Mouse (Mus musculus) liver, adult 2 months (tissue): Measurements from ENCODE around the gene Igfbp6. TPM values are rescaled to one million over a fixed set of nuclear protein-coding genes. Genes with fewer than 3 reads are reported as not detected.

Source experiments
- DNase-seq: peaks from one replicate; pipeline ENCODE4 v3.0.0-alpha.2; 2011; ENCODE audit warnings: low read depth, low spot score; ENCODE audit errors: extremely low read depth
- H3K27ac ChIP-seq: fragments of 200-500 bp; replicated peaks from 2 replicates; pipeline ENCODE4 v1.5.1; 2012; ENCODE audit warnings: low read depth, mild to moderate bottlenecking, control low read depth, inconsistent platforms, low read length; ENCODE audit not compliant: insufficient read depth
- H3K27me3 ChIP-seq: fragments of 200-500 bp; 2 replicates; pipeline ENCODE4 v1.6.1; 2012; ENCODE audit warnings: mild to moderate bottlenecking, moderate library complexity, low read length, inconsistent platforms; ENCODE audit not compliant: control insufficient read depth, insufficient read depth
- H3K36me3 ChIP-seq: fragments of 200-500 bp; 2 replicates; pipeline ENCODE4 v1.6.1; 2012; ENCODE audit warnings: low read length, inconsistent platforms; ENCODE audit not compliant: control insufficient read depth, insufficient read depth
- H3K4me1 ChIP-seq: fragments of 200-500 bp; 2 replicates; pipeline ENCODE4 v1.6.1; 2011; ENCODE audit warnings: low read length; ENCODE audit not compliant: control insufficient read depth, insufficient read depth
- H3K4me3 ChIP-seq: fragments of 200-500 bp; 2 replicates; pipeline ENCODE4 v1.5.1; 2011; ENCODE audit warnings: low read depth, mild to moderate bottlenecking, control low read depth, low read length, moderate library complexity; ENCODE audit not compliant: insufficient read depth
- H3K79me2 ChIP-seq: fragments of 200-500 bp; 2 replicates; pipeline ENCODE4 v1.6.1; 2012; ENCODE audit warnings: inconsistent platforms, mild to moderate bottlenecking, low read length, moderate library complexity; ENCODE audit not compliant: control insufficient read depth, insufficient read depth
- H3K9ac ChIP-seq: fragments of 200-500 bp; 2 replicates; pipeline ENCODE4 v1.6.1; 2012; ENCODE audit warnings: low read depth, mild to moderate bottlenecking, control low read depth, inconsistent platforms, low read length
- CTCF ChIP-seq: fragments of 200-500 bp; IDR thresholded peaks from 2 replicates; pipeline ENCODE4 v1.5.1; 2011; ENCODE audit warnings: low read depth, low read length, control low read depth
- POLR2A ChIP-seq: fragments of 200-500 bp; IDR thresholded peaks from 2 replicates; pipeline ENCODE4 v1.6.1; 2011; ENCODE audit warnings: low read length, control low read depth; ENCODE audit not compliant: insufficient read depth; ENCODE audit errors: extremely low read depth
- whole genome bisulfite sequencing: fragments of 180-500 bp; shearing (Covaris S2); methylation state at CpG from one replicate; pipeline ENCODE4 v1.1.7; 2018; 5-methylcytosine and 5-hydroxymethylcytosine counted together
- polyA plus RNA-seq: library from polyadenylated mRNA; depleted of rRNA; stranded (reverse); fragments of >200 nt; gene quantifications from 2 replicates; pipeline ENCODE4 v1.2.3, GENCODE M21; 2012
- total RNA-seq: library from RNA; depleted of rRNA; stranded (reverse); fragments of >200 nt; gene quantifications from 2 replicates; pipeline ENCODE4 v1.2.3, GENCODE M21; 2014

Gene Igfbp6
- total and polyA plus RNA-seq, 2 experiments, result 1.8 to 2.3 TPM

- no peak overlapping the region for H3K4me3 ChIP-seq
- H3K9ac ChIP-seq, result no peak overlapping the region; the same call in 1 of the 2 replicates
- peaks cover 32% of the 10 kb centered on the region for H3K4me1 ChIP-seq
- no peak for DNase-seq
- H3K27ac ChIP-seq, result no peak overlapping the region
- no peaks in the 10 kb centered on the region for H3K27me3 ChIP-seq
- TF ChIP-seq POLR2A (no peak), CTCF (peak; percentile 61)
- peaks cover 7% of the 10 kb centered on the region; the same call in 1 of the 2 replicates for H3K79me2 ChIP-seq
- H3K36me3 ChIP-seq, result peaks cover 52% of the 10 kb centered on the region
- WGBS, result 38% methylated on average over 13 of the region's 13 CpGs
Measured at GRCm38 (mm10) chr15:102107689-102108573, 36.2 kb upstream of the Igfbp6 start.

- Histone ChIP-seq H3K9ac (peak overlapping the region; percentile 23; the same call in 1 of the 2 replicates), H3K4me1 (peaks cover 28% of the 10 kb centered on the region), H3K27me3 (no peaks in the 10 kb centered on the region), H3K27ac (no peak overlapping the region; the same call in 1 of the 2 replicates), H3K4me3 (no peak overlapping the region), H3K79me2 (peaks cover 7% of the 10 kb centered on the region; the same call in 1 of the 2 replicates), H3K36me3 (peaks cover 61% of the 10 kb centered on the region)
- TF ChIP-seq CTCF, result peak; percentile 74
- TF ChIP-seq POLR2A, result no peak
- DNase-seq, result peak; percentile 79
- 33% methylated on average over 18 of the region's 18 CpGs for WGBS
Measured at GRCm38 (mm10) chr15:102108651-102109525, 35.3 kb upstream of the Igfbp6 start.

- H3K79me2 ChIP-seq, result peaks cover 7% of the 10 kb centered on the region; the same call in 1 of the 2 replicates
- H3K27me3 ChIP-seq, result no peaks in the 10 kb centered on the region
- H3K9ac ChIP-seq, result no peak overlapping the region
- H3K4me3 ChIP-seq, result no peak overlapping the region
- no peak for DNase-seq
- H3K4me1 ChIP-seq, result peaks cover 28% of the 10 kb centered on the region
- peaks cover 74% of the 10 kb centered on the region for H3K36me3 ChIP-seq
- H3K27ac ChIP-seq, result no peak overlapping the region
- 94% methylated on average over 7 of the region's 7 CpGs for WGBS
- TF ChIP-seq POLR2A (no peak), CTCF (no peak)
Measured at GRCm38 (mm10) chr15:102110271-102110670, 33.9 kb upstream of the Igfbp6 start.

- H3K9ac ChIP-seq, result no peak overlapping the region
- H3K27me3 ChIP-seq, result no peaks in the 10 kb centered on the region
- H3K4me1 ChIP-seq, result peaks cover 24% of the 10 kb centered on the region
- TF ChIP-seq CTCF, result no peak
- TF ChIP-seq POLR2A, result no peak
- WGBS, result 91% methylated on average over 29 of the region's 29 CpGs
- no peak for DNase-seq
- no peak overlapping the region for H3K4me3 ChIP-seq
- peaks cover 3% of the 10 kb centered on the region; the same call in 1 of the 2 replicates for H3K79me2 ChIP-seq
- H3K36me3 ChIP-seq, result peaks cover 80% of the 10 kb centered on the region
- no peak overlapping the region for H3K27ac ChIP-seq
Measured at GRCm38 (mm10) chr15:102110701-102111494, 33.3 kb upstream of the Igfbp6 start.

GRCm38 (mm10) chr15:102111495-102111829 lies 32.7 kb upstream of the Igfbp6 start:
- Histone ChIP-seq H3K27me3 (no peaks in the 10 kb centered on the region), H3K4me3 (no peak overlapping the region), H3K27ac (no peak overlapping the region), H3K79me2 (0 out of 2 replicates have a peak, but pooled peaks cover 2% of the 10 kb centered on the region), H3K36me3 (peaks cover 86% of the 10 kb centered on the region), H3K4me1 (peaks cover 19% of the 10 kb centered on the region), H3K9ac (no peak overlapping the region)
- DNase-seq, result no peak
- TF ChIP-seq CTCF, result no peak
- TF ChIP-seq POLR2A, result no peak
- 85% methylated on average over 11 of the region's 11 CpGs for WGBS
